Mouse (Mus musculus): ENCODE measurements at regions not wholly inside any gene's neighbourhood (a gene's known extent, or its start where the extent isn't known, plus 50 kb on each side); places are given as distances from the start of the nearest gene placed in this dataset.

DNA sequence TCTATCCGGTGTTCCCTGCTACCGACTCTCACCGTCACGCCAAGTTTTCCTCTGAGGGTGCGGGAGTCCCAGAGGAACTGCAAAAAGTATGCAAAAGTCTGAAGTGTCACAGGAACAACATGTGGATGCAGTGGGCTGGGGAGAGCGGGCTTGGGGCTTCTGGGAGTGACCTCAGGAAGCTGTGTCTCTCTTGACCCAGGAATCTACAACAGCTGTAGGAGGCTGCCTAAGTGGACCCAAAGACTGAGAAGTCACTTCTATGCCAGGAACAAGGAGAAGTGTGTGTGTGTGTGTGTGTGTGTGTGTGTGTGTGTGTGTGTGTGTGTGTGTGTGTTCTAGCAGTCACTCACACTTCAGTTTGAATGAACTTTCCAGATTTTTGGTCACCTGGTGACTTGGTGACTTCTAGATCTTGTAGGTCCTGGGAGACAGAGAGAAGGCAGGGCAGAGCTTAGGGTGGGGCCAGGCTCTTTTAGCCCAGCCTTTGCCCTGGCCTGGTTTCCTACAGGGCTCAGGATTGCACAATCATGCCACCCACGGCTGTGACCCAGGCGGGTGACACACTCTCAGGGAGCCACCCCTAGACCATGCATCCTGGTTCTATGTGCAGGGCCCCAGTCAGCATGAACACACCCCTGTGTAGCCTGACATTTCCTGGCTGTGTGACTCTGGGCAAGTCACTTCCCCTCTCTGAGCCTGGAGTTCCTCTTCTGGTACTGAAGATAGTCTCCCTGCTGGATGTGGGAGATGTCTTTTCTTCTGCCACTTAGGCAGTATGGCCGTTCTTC, 70.2 kb upstream of the Tmem189 start:
- no peak for DNase-seq (ENCODE audit: low spot score in 2 of 2)

GRCm38 (mm10) chr2:167757157-167757780, 67.6 kb upstream of the Tmem189 start:
- DNase-seq (ENCODE audit: low spot score in 2 of 2) = no peak

DNA sequence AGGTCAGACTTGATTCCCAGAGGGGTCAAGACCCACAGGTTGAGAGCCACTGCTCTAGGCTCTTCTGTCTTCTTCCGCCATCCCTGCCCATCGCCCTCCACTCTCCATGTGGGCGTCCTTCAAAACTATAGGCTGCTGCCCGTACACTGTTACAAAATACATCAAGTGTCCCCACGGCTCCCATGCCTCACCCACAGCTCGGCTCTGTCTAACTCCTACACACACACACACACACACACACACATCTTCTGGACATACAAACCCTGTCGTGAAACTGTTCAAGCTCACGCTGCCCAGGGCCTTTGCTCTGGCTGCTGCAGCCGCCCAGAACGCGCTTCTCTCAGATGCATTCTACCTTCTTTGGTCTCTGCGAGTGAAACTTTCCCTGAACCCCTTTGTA, 67.1 kb upstream of the Tmem189 start:
- no peak for DNase-seq (ENCODE audit: low spot score in 2 of 2)

DNA sequence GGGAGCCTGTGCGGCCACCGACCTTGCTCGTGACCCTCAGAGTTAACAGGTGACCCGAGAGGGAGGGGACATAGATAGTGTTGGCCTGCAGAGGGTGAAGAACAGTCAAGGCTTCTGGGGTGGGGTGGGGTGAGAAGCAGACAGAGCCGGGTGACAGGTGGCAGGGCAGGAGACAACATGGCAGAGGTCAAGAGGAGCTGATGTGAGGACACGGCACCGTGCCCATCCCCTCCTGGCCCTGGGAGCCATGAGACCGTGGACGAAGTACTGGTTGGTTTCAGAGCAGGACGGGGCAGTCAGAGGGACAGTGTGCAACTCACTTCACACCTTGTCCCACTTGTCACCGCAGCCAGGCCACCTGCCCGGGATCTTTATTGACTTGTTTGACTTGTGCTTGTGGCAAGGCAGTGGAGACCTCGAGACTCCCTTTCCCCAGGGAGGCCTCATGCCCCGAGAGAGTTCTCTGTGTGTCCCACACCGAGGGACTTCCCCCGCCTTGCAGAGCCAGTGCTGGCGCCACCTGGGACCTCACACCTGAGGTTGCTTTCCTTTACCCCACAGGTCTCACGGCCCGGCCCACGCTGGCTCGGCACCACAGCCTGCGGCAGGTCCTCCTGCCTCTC, 65.4 kb upstream of the Tmem189 start:
- no peak for DNase-seq (ENCODE audit: low spot score in 2 of 2)

- DNase-seq (ENCODE audit: low spot score in 2 of 2) = no peak
These were observed 64.3 kb upstream of the Tmem189 start for GRCm38 (mm10) chr2:167753898-167754297.

GRCm38 (mm10) chr2:167752805-167753556, 63.4 kb upstream of the Tmem189 start:
- DNase-seq (ENCODE audit: low spot score in 2 of 2) = no peak

DNA sequence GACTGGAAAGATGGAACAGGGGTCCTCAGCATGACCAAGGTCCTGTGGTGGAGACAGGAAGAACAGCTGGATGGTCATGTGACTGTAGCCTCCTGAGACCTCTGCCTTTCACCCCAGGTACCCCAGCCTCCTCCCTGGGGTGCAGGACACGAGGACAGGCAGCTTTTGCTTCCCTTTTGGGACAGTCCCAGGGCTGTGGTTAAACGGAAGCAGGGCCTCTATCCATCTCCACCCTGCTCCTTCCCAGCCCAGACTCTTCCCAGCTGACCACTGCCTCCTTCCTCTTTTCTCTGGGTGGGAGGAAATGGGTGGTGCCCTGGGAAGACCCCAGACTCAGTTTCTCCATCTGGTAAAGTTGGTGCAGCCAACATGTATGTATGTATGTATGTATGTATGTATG, 62.0 kb upstream of the Tmem189 start:
- DNase-seq (ENCODE audit: low spot score in 2 of 2) = no peak

GRCm38 (mm10) chr2:167748297-167748696, 58.7 kb upstream of the Tmem189 start:
- no peak for DNase-seq (ENCODE audit: low spot score in 2 of 2)

- DNase-seq (ENCODE audit: low spot score in 2 of 2) = no peak
These were observed 57.7 kb upstream of the Tmem189 start for GRCm38 (mm10) chr2:167747164-167747843.

- no peak for DNase-seq (ENCODE audit: low spot score in 2 of 2)
These were observed 56.7 kb upstream of the Tmem189 start for GRCm38 (mm10) chr2:167746344-167746743.

- DNase-seq (ENCODE audit: low spot score in 2 of 2) = no peak
These were observed 55.8 kb upstream of the Tmem189 start for GRCm38 (mm10) chr2:167745409-167745808.

DNA sequence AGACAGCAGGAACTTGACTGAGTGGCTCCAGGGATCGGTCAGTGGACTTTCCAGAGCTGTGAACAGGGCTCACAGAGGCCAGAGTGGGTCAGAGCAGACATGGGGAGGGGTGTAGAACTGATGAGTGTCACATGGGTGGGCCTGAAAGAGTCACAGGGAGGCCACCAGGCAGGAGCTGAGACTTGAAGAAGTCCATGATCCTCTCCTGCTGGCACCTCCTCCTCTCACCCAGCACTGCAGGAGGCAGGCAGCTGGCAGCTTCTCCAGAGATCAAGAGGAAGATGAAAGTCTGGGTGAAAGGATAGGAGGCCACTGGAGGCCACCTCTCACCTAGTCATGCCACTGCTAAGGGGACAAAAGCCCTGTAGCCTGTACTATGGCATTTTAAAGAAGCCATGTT, 54.5 kb upstream of the Tmem189 start:
- no peak for DNase-seq (ENCODE audit: low spot score in 2 of 2)

GRCm38 (mm10) chr2:167742479-167742878, 52.9 kb upstream of the Tmem189 start:
- no peak for DNase-seq (ENCODE audit: low spot score in 2 of 2)

DNA sequence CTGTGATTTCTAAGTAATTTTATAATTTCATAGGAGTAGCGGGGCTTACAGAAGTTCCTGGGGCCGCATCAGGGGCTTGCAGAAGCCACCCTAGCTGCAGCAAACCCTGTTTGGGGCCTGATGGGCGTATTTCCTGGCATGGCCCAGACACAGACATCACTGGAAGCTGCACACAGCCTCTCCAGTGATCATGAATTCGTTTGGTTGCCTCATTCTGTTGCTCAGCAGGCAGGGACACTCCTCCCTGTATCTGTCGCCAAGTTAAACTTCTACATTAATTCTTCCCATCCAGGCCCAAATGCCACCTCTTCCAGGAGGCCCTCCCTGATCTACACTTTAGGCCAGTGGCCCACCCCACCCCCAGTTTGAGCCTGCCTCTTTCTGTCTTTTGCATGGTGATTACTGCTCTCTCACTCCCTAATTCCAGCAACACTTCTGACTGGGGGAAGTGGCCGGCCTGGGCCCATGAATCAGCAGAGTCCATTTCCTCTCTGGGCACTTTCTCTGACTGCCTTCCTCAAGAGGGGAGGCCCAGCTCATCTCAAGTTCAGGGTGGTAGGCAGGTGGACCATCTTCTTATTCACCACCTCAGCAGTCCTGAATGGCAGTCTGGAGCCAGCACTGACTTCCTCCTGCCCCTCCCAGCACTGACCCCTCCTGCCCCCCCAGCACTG, 51.0 kb upstream of the Tmem189 start:
- no peak for DNase-seq (ENCODE audit: low spot score in 2 of 2)
